Mouse (Mus musculus) liver, embryonic 15.5 days (tissue): Measurements from ENCODE around the gene Rack1. TPM values are rescaled to one million over a fixed set of nuclear protein-coding genes. Genes with fewer than 3 reads are reported as not detected.

Source experiments
- ATAC-seq: fragments of 200-750 bp; cut with Nextera tagmentation; 2 replicates; pipeline ENCODE4 v1.8.0; 2017; ENCODE audit warnings: moderate number of reproducible peaks, mild to moderate bottlenecking, moderate library complexity; ENCODE audit not compliant: insufficient read depth
- H3K27ac ChIP-seq: fragments of 300-500 bp; sonication (generic); replicated peaks from 2 replicates; pipeline ENCODE4 v1.5.1; 2015; ENCODE audit warnings: mild to moderate bottlenecking, inconsistent platforms
- H3K27me3 ChIP-seq: fragments of 300-500 bp; sonication (generic); 2 replicates; pipeline ENCODE4 v1.6.1; 2015; ENCODE audit warnings: mild to moderate bottlenecking, inconsistent platforms
- H3K36me3 ChIP-seq: fragments of 300-500 bp; sonication (generic); replicated peaks from 2 replicates; pipeline ENCODE4 v1.6.1; 2015; ENCODE audit warnings: moderate library complexity, mild to moderate bottlenecking, inconsistent platforms
- H3K4me1 ChIP-seq: fragments of 300-500 bp; sonication (generic); replicated peaks from 2 replicates; pipeline ENCODE4 v1.6.1; 2015; ENCODE audit warnings: inconsistent platforms
- H3K4me2 ChIP-seq: fragments of 300-500 bp; sonication (generic); 2 replicates; pipeline ENCODE4 v1.6.1; 2015; ENCODE audit warnings: moderate library complexity, mild to moderate bottlenecking, inconsistent platforms
- H3K4me3 ChIP-seq: fragments of 300-500 bp; sonication (generic); replicated peaks from 2 replicates; pipeline ENCODE4 v1.5.1; 2015; ENCODE audit warnings: mild to moderate bottlenecking, inconsistent platforms
- H3K9ac ChIP-seq: fragments of 300-500 bp; sonication (generic); 2 replicates; pipeline ENCODE4 v1.6.1; 2015; ENCODE audit warnings: moderate library complexity, mild to moderate bottlenecking, inconsistent platforms
- H3K9me3 ChIP-seq: fragments of 300-500 bp; sonication (generic); replicated peaks from 2 replicates; pipeline ENCODE4 v1.6.1; 2016; ENCODE audit warnings: inconsistent platforms
- WGBS: fragments of 180-500 bp; shearing (Covaris S2); methylation state at CpG from one replicate; pipeline ENCODE4 v1.1.7; 2015; ENCODE audit warnings: mixed read lengths; ENCODE audit not compliant: insufficient replicate concordance; 5-methylcytosine and 5-hydroxymethylcytosine counted together
- polyA plus RNA-seq: library from polyadenylated mRNA; unstranded; fragments of >200 nt; fragmentation: Nextera tagmentation; extraction: Ambion mirVana; gene quantifications from 2 replicates; pipeline ENCODE4 v1.2.1, GENCODE M21; 2015

Rack1 gene
- polyA plus RNA-seq, 1 experiment from 2014 or later, result 438 TPM

- 0 out of 2 replicates have a peak overlapping the region, but pooled peaks have one; percentile 43 for H3K27ac ChIP-seq
- peak overlapping the region; percentile 67; the same call in 1 of the 2 replicates for H3K9ac ChIP-seq
- H3K4me2 ChIP-seq, result peak overlapping the region; percentile 85
- no peaks in the 10 kb centered on the region for H3K9me3 ChIP-seq
- no peak for ATAC-seq
- no peaks in the 10 kb centered on the region for H3K27me3 ChIP-seq
- H3K4me1 ChIP-seq, result peaks cover 43% of the 10 kb centered on the region
- peaks cover 9% of the 10 kb centered on the region for H3K36me3 ChIP-seq
- no peak overlapping the region for H3K4me3 ChIP-seq
- WGBS, result 35% methylated on average over 5 of the region's 5 CpGs
Measured at GRCm38 (mm10) chr11:48797287-48797686, 2.8 kb upstream of the Rack1 start.

- Histone ChIP-seq H3K4me2 (peak overlapping the region; percentile 85), H3K9ac (peak overlapping the region; percentile 67; the same call in 1 of the 2 replicates), H3K4me3 (peak overlapping the region; percentile 83), H3K4me1 (peaks cover 53% of the 10 kb centered on the region), H3K27me3 (no peaks in the 10 kb centered on the region), H3K27ac (peak overlapping the region; percentile 43; the same call in 1 of the 2 replicates), H3K36me3 (peaks cover 19% of the 10 kb centered on the region), H3K9me3 (no peaks in the 10 kb centered on the region)
- WGBS, result 38% methylated on average over 7 of the region's 7 CpGs
- no peak for ATAC-seq
Measured at GRCm38 (mm10) chr11:48798308-48798707, 1.8 kb upstream of the Rack1 start.

GRCm38 (mm10) chr11:48798984-48799920, 880 bp upstream of the Rack1 start:
- H3K36me3 ChIP-seq, result peaks cover 28% of the 10 kb centered on the region
- peak; percentile 4 for ATAC-seq
- peak overlapping the region; percentile 83 for H3K4me3 ChIP-seq
- no peaks in the 10 kb centered on the region for H3K27me3 ChIP-seq
- peaks cover 61% of the 10 kb centered on the region for H3K4me1 ChIP-seq
- H3K9me3 ChIP-seq, result no peaks in the 10 kb centered on the region
- 3% methylated on average over 18 of the region's 18 CpGs for WGBS
- peak overlapping the region; percentile 92 for H3K27ac ChIP-seq
- H3K4me2 ChIP-seq, result peak overlapping the region; percentile 85
- H3K9ac ChIP-seq, result peak overlapping the region; percentile 67

GRCm38 (mm10) chr11:48801831-48802772, 2.0 kb downstream of the Rack1 start:
- no peak for ATAC-seq
- Histone ChIP-seq H3K9me3 (no peaks in the 10 kb centered on the region), H3K4me1 (peaks cover 56% of the 10 kb centered on the region), H3K4me2 (peak overlapping the region; percentile 85), H3K27me3 (no peaks in the 10 kb centered on the region), H3K4me3 (peak overlapping the region; percentile 83), H3K9ac (peak overlapping the region; percentile 67), H3K36me3 (peaks cover 57% of the 10 kb centered on the region), H3K27ac (peak overlapping the region; percentile 55)
- 45% methylated on average over 17 of the region's 17 CpGs for WGBS

GRCm38 (mm10) chr11:48803988-48804387, 3.9 kb downstream of the Rack1 start:
- Histone ChIP-seq H3K4me3 (no peak overlapping the region), H3K27ac (no peak overlapping the region), H3K4me2 (no peak overlapping the region), H3K27me3 (no peaks in the 10 kb centered on the region), H3K4me1 (peaks cover 47% of the 10 kb centered on the region), H3K9ac (no peak overlapping the region), H3K9me3 (no peaks in the 10 kb centered on the region), H3K36me3 (peaks cover 76% of the 10 kb centered on the region)
- no peak for ATAC-seq
- 90% methylated on average over 2 of the region's 2 CpGs for WGBS

- WGBS, result 78% methylated on average over 2 of the region's 2 CpGs
- Histone ChIP-seq H3K27me3 (no peaks in the 10 kb centered on the region), H3K36me3 (peaks cover 85% of the 10 kb centered on the region)
Measured at GRCm38 (mm10) chr11:48804922-48805321, 4.8 kb downstream of the Rack1 start.

GRCm38 (mm10) chr11:48806856-48807562, 6.9 kb downstream of the Rack1 start:
- ATAC-seq, result peak; percentile 38
- Histone ChIP-seq H3K4me3 (no peak overlapping the region), H3K27me3 (no peaks in the 10 kb centered on the region), H3K9ac (no peak overlapping the region), H3K9me3 (no peaks in the 10 kb centered on the region), H3K36me3 (peaks cover 100% of the 10 kb centered on the region), H3K4me1 (peaks cover 34% of the 10 kb centered on the region), H3K27ac (peak overlapping the region; percentile 38; the same call in 1 of the 2 replicates), H3K4me2 (no peak overlapping the region)
- WGBS, result 53% methylated on average over 21 of the region's 21 CpGs

More at GRCm38 (mm10) chr11:48804922-48805321, 4.8 kb downstream of the Rack1 start:
- Histone ChIP-seq H3K9me3 (no peaks in the 10 kb centered on the region), H3K9ac (no peak overlapping the region), H3K4me3 (no peak overlapping the region), H3K27ac (no peak overlapping the region), H3K4me2 (no peak overlapping the region), H3K4me1 (peaks cover 46% of the 10 kb centered on the region)
- no peak for ATAC-seq

GRCm38 (mm10) chr11:48807563-48808303, 7.6 kb downstream of the Rack1 start:
- Histone ChIP-seq H3K4me3 (no peak overlapping the region), H3K4me1 (peaks cover 27% of the 10 kb centered on the region), H3K36me3 (peaks cover 100% of the 10 kb centered on the region), H3K27ac (peak overlapping the region; percentile 41; the same call in 1 of the 2 replicates), H3K9ac (no peak overlapping the region), H3K9me3 (no peaks in the 10 kb centered on the region), H3K27me3 (no peaks in the 10 kb centered on the region), H3K4me2 (no peak overlapping the region)
- ATAC-seq, result peak; percentile 4; the same call in 1 of the 2 replicates
- WGBS, result 48% methylated on average over 14 of the region's 14 CpGs

GRCm38 (mm10) chr11:48808304-48808646, 8.1 kb downstream of the Rack1 start:
- 0 out of 2 replicates have a peak overlapping the region, but pooled peaks have one; percentile 41 for H3K27ac ChIP-seq
- H3K4me3 ChIP-seq, result no peak overlapping the region
- H3K27me3 ChIP-seq, result no peaks in the 10 kb centered on the region
- no peak overlapping the region for H3K4me2 ChIP-seq
- ATAC-seq, result no peak
- no peaks in the 10 kb centered on the region for H3K9me3 ChIP-seq
- no peak overlapping the region for H3K9ac ChIP-seq
- peaks cover 100% of the 10 kb centered on the region for H3K36me3 ChIP-seq
- H3K4me1 ChIP-seq, result peaks cover 22% of the 10 kb centered on the region
